Mouse (Mus musculus) embryonic fibroblast, embryonic 13.5 days (primary cell): Measurements from ENCODE around the gene Qsox1. TPM values are rescaled to one million over a fixed set of nuclear protein-coding genes. Genes with fewer than 3 reads are reported as not detected.

Experiments used
- H3K27ac ChIP-seq: 2 replicates; pipeline ENCODE4 v1.5.1; 2012; ENCODE audit warnings: low read length, control low read depth, inconsistent platforms; ENCODE audit not compliant: insufficient read depth
- H3K4me1 ChIP-seq: 2 replicates; pipeline ENCODE4 v1.6.1; 2011; ENCODE audit warnings: low read length; ENCODE audit not compliant: control insufficient read depth, insufficient read depth
- H3K4me3 ChIP-seq: 2 replicates; pipeline ENCODE4 v1.5.1; 2011; ENCODE audit warnings: mild to moderate bottlenecking, control low read depth, low read length; ENCODE audit not compliant: insufficient read depth
- CTCF ChIP-seq: IDR thresholded peaks from 2 replicates; pipeline ENCODE4 v1.5.1; 2011; ENCODE audit warnings: mild to moderate bottlenecking, control low read depth, low read length, moderate library complexity, borderline replicate concordance; ENCODE audit not compliant: insufficient read depth
- POLR2A ChIP-seq: IDR thresholded peaks from 2 replicates; pipeline ENCODE4 v1.6.1; 2011; ENCODE audit warnings: low read depth, mild to moderate bottlenecking, control low read depth, low read length, moderate library complexity
- polyA plus RNA-seq: library from polyadenylated mRNA; stranded (reverse); fragments of >200 nt; gene quantifications from 2 replicates; pipeline ENCODE4 v1.2.4, GENCODE M21; 2011; ENCODE audit warnings: low read depth; ENCODE audit not compliant: missing spikeins, insufficient read length

Gene Qsox1
- 208 and 309 TPM in 2 replicates for polyA plus RNA-seq

- 0 out of 2 replicates have a peak, but pooled peaks cover 3% of the 10 kb centered on the region for H3K4me1 ChIP-seq
- H3K4me3 ChIP-seq: peak within 1 kb of the TSS; percentile 97
- TF ChIP-seq CTCF (no peak), POLR2A (peak; percentile 94)
- peak within 1 kb of the TSS; percentile 55 for H3K27ac ChIP-seq
Observed at GRCm38 (mm10) chr1:155812581-155813499, at the start of gene Qsox1. Gene Qsox1 (minus strand): TSS chr1:155812889.

DNA sequence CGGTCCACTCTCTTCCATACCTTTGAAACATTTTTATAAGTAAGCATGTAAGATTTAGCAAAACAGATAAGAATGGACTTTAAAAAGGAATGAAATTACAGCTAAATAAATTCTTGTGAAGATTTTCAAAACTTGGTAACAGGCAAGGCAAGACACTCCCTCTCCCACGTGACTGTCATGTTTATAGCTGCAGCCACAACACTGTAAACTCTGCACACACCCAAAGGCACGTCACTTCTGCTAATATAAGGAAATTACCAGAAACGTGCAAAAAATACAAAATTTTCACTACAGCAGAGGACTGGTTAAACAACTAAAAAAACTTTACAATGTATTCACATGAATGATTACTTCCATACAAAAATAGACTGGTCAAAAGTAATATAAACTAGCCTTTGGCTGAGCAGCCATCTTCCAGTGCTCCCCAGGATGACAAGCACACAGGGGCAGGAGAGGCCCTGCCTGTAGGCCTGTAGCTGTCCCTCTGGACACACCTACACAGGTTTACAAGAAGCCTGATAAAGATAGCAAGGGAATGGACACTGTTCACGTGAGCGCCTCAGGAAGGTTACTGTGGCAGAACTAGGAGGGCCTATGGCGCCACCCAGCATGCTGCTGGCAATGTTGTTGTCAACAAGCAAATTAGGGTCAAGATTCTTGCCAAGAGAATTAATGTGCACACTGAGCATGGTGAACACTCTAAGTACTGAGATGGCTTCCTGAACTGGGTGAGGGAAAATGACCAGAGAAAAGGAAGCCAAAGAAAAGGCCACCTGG, 42.4 kb upstream of the Qsox1 start:
- H3K4me3 ChIP-seq: no peak overlapping the region
- TF ChIP-seq CTCF (no peak), POLR2A (no peak)
- no peaks in the 10 kb centered on the region for H3K4me1 ChIP-seq
- no peak overlapping the region for H3K27ac ChIP-seq

DNA sequence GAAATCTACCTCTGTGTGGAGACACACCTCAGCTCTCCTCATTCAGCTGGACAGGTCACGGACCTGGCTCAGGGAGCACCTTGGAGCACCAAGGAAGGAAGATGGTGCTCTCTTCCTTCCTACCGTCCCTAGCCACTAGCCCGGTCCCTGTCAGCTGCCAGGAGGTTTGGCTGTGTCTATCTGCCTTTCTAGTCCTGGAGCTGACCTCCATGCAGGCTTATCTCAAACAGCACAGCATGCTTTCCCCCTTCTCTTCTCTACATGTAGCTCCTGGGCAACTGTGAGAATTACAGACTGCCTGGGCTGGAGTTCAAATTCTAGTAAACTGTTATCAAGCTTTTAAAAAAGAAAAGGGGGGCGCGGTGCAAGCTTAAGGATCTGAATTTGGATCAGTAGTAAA, 40.3 kb upstream of the Qsox1 start:
- Histone ChIP-seq H3K4me3 (no peak overlapping the region), H3K27ac (no peak overlapping the region), H3K4me1 (no peaks in the 10 kb centered on the region)
- TF ChIP-seq POLR2A (no peak), CTCF (no peak)

GRCm38 (mm10) chr1:155844235-155844634, 31.5 kb upstream of the Qsox1 start:
- TF ChIP-seq CTCF (no peak), POLR2A (no peak)
- Histone ChIP-seq H3K4me3 (no peak overlapping the region), H3K27ac (peak overlapping the region; percentile 25; the same call in 1 of the 2 replicates), H3K4me1 (peaks cover 6% of the 10 kb centered on the region)

GRCm38 (mm10) chr1:155843538-155843937, 30.8 kb upstream of the Qsox1 start:
- no peak overlapping the region for H3K27ac ChIP-seq
- peaks cover 6% of the 10 kb centered on the region for H3K4me1 ChIP-seq
- TF ChIP-seq POLR2A (no peak), CTCF (no peak)
- H3K4me3 ChIP-seq: no peak overlapping the region

GRCm38 (mm10) chr1:155835667-155836066, 23.0 kb upstream of the Qsox1 start:
- no peaks in the 10 kb centered on the region for H3K4me1 ChIP-seq
- TF ChIP-seq CTCF (no peak), POLR2A (no peak)
- no peak overlapping the region for H3K4me3 ChIP-seq
- H3K27ac ChIP-seq: no peak overlapping the region

- Histone ChIP-seq H3K4me1 (no peaks in the 10 kb centered on the region), H3K4me3 (no peak overlapping the region), H3K27ac (no peak overlapping the region)
- TF ChIP-seq POLR2A (no peak), CTCF (no peak)
Observed at GRCm38 (mm10) chr1:155833610-155834009, 20.9 kb upstream of the Qsox1 start.

GRCm38 (mm10) chr1:155831958-155832357, 19.3 kb upstream of the Qsox1 start:
- no peak overlapping the region for H3K27ac ChIP-seq
- no peak overlapping the region for H3K4me3 ChIP-seq
- no peaks in the 10 kb centered on the region for H3K4me1 ChIP-seq
- no peak for TF ChIP-seq POLR2A
- no peak for TF ChIP-seq CTCF

GRCm38 (mm10) chr1:155830861-155831260, 18.2 kb upstream of the Qsox1 start:
- TF ChIP-seq POLR2A (no peak), CTCF (no peak)
- no peak overlapping the region for H3K4me3 ChIP-seq
- no peaks in the 10 kb centered on the region for H3K4me1 ChIP-seq
- no peak overlapping the region for H3K27ac ChIP-seq
